Mouse (Mus musculus): ENCODE measurements around the gene Nfil3. TPM values are rescaled to one million over a fixed set of nuclear protein-coding genes. Genes with fewer than 3 reads are reported as not detected.

The Nfil3 gene
- 25.0 TPM for polyA plus RNA-seq (2014; fragmentation: Illumina TruSeq; extraction: RNeasy Lipid Tissue Mini Kit (QIAGEN cat#74804); ENCODE audit: low read depth, low replicate concordance)

GRCm38 (mm10) chr13:52980951-52981421 is at the start of gene Nfil3:
TSS of gene Nfil3 (minus strand) at chr13:52981073.

GRCm38 (mm10) chr13:52929209-52930171 is 51.4 kb downstream of the Nfil3 start, which contains the start of gene Auh:
TSS of gene Auh (minus strand) at chr13:52929681.

Other genes starting within 250 kb of the Nfil3 start
- 117 TPM for gene Auh, start 51.4 kb downstream of the Nfil3 start, polyA plus RNA-seq (2014; fragmentation: Illumina TruSeq; extraction: RNeasy Lipid Tissue Mini Kit (QIAGEN cat#74804); ENCODE audit: low read depth, low replicate concordance)

Data from heart, adult 10 weeks (tissue).